Mouse (Mus musculus): ENCODE measurements at regions not wholly inside any gene's neighbourhood (a gene's known extent, or its start where the extent isn't known, plus 50 kb on each side); places are given as distances from the start of the nearest gene placed in this dataset.
A peak's percentile ranks its signal among the peaks of the same experiment; 100 is the strongest.

- no peak for DNase-seq
These were observed 203.7 kb downstream of the Fndc1 start for GRCm38 (mm10) chr17:7623392-7623791.

DNA sequence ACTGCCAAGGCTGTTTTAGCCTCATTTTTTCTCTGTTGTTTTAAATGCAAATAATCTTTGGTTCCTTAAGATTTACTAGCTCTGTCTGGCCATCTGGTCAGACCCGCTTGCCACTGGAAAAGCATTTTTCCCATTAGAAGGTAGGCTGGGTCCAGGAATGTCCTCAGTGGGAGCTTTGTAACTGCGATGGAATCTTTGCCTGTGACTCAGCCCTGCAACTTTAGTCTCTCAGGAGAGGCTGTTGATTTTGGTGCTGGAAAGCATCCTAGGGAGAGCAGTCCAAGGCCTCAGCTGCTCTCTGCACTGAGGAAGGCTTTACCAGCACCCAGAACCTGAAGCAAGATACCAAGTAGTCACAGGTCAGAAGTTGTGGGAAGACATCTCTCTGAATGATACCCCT is 205.8 kb downstream of the Fndc1 start:
- no peak for DNase-seq

DNA sequence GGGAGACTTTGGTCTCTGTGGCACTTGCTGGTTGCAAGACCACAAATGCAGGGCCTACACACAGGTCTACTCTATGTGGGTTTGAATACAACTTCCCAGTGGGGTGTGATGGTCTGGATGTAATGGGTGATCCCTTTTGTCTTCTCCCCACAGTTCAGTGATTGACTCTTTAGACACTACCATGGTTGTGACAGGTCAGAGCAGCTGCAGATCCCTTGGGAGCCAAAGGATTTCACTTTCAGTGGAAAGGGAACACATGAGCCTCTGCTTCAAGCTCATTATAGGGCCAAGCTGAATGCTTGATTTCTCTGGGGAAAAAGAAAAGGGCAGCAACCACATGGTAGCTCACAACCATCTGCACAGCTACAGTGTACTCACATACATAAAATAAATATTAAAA is 206.9 kb downstream of the Fndc1 start:
- no peak for DNase-seq

- no peak for DNase-seq
These were observed 207.5 kb downstream of the Fndc1 start for GRCm38 (mm10) chr17:7619641-7620040.

DNA sequence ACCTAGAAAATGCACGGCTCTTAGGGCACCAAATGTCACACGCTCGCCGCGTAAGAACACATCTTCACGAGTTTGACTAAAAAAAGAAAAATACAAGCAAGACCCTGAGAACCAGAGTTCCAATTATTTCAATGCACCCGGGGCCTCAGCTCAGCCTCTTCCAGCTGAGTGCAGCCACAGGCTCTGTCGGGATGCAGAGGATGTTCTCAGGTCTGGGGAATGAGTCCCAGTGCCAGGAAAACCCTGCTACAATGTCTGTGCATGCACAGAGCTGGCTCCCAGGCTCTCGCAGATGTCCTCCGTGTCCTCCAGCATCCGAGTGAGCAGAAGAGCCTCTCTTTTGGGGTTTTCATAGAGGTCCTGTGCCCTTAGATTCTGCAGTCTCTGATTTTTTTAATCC is 219.1 kb downstream of the Fndc1 start:
- no peak for DNase-seq

GRCm38 (mm10) chr17:7607431-7607830 is 219.7 kb downstream of the Fndc1 start:
- DNase-seq: no peak

DNA sequence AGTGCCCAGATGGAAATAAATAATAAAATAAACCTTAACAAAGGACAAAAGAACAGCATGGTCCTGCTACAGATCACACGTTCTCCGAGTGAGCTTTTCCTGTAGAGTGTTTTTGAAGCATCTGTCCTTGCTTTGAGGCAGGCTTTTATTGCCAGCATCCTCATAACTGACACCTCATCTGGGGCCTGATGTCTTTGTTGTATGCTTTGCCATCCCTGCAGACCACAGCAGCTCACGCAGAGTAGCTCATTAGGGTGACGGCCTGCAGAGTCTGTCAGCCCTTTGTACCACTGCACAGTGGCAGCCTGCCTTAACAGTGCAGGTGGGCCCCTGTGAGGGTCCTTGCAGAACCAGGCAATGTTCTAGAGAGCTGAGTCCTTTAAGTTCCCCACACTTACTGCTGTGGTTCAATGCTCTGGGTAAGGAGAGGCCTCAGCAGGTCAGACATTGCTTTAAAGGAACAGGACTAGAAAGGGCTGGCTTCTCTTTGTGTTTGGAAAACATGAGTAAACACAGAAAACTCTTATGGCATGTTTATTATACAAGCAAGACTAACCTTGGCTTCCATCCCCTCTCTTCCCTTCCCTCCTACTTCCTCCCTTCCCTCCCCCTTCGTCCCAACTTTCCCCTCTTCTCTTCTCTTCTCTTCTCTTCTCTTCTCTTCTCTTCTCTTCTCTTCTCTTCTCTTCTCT is 219.7 kb upstream of the Unc93a2 start:
- no peak for DNase-seq

DNA sequence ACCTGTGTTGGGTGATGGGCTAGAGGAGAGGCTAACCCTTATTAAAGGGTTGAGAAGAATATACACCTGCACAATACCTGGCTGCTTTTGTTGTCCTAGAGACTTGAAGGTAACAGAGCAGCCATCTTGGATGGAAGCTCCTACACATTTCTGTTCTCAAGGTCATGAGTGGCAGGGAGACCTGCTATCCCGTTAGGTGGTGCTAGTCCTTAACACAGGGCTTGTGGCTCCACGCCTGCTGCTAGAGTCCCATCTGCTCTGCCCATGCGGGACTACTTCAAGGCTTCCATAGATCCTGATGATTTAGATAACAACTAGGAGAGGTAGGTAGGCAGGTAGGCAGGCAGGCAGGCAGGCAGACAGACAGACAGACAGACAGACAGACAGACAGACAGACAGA is 218.8 kb upstream of the Unc93a2 start:
- no peak for DNase-seq

GRCm38 (mm10) chr17:7600555-7600954 is 215.3 kb upstream of the Unc93a2 start:
- DNase-seq: peak; percentile 2 to 4

DNA sequence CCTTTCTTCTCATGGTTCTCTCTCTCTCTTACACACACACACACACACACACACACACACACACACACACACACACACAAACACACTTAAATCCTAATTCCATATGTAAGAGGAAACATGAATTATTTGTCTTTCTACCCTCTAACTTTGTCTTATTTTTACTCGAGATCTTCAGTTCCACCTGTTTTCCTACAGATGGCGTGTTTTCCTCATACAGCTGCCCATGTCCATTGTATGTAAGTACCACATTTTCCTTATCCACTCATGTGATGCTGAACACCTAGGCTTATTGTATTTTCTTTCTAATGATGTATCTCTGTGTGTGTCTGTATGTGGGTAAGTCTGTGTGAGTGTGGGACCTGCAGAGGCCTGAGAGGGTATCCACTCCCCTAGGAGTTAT is 212.2 kb upstream of the Unc93a2 start:
- DNase-seq: no peak

DNA sequence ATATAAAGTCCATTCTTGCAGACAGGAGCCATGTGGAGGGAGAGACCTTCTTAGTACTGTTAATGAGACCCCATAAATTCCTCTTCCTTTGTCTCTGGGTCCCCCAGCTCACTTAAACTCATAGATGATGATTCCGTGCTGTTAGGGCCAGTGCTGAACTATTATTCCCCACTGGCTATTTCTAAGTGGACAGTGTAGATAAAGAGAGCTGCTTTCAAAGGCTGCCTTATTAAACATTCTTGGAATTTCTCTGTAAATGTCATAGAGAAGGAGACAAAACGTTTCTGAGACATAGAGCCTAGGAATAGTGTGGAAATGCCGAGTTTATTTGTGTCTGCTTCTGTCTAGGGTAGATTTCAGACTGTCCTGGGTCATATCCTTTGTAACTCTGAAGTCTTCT is 209.5 kb upstream of the Unc93a2 start:
- no peak for DNase-seq

GRCm38 (mm10) chr17:7592491-7592890 is 207.2 kb upstream of the Unc93a2 start:
- no peak for DNase-seq

GRCm38 (mm10) chr17:7582866-7583398 is 197.7 kb upstream of the Unc93a2 start:
- DNase-seq: no peak

DNA sequence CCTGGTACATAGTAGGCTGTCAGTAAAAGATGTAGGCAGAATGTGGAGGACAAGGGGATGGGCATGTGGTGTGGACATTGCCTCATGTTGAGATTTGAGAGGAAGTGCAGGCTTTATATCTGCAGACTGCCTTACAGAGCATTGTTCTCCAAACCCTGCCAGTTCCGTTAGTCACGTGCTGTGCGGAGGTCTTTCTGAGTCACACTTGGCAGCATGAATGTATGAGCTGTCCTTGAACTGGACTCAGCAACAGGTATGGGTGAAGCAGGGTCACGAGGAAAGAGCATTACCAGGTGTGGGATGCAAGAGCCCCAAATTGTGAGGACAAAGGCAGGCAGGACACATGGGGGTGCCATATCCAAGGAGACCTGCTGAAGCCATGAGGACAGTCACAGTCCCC is 193.8 kb upstream of the Unc93a2 start:
- DNase-seq: no peak

DNA sequence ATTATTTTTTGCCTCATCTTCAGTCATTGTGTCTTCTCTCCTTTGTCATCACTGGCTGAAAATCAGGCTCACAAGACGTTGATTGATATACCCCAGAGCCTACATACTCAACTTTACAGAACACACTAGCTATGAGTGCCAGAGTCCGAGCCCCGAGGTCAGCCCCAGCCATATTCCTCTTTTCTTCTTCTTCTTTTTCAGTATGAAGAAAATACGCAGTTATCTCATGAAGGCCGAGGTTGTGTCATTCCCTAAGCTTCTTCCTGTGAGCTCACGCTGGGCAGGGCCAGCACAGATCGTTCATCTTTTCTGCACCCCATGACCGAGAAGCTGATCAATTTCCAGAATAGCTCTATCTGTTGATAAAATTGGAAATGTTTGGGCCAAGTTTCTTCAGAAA is 192.7 kb upstream of the Unc93a2 start:
- DNase-seq: no peak

DNA sequence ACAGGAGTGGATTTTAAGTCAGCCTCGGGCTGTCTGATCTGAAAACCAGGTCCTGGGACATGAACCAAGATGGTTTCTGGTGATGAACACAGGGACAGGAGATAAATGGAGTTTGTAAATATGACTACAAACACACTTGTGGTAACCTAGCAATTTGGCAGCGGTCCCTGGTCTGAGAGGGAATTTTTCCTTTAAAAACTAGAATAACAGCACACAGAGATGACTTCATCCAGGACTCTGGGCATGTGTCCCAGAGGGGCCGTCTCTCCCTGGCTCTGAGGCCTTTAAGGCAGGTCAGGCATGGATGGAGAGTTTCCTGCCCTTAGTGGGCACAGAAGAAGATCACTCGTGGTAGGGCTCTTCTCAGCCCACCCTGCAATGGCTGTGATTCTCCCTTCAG is 192.0 kb upstream of the Unc93a2 start:
- no peak for DNase-seq

GRCm38 (mm10) chr17:7571481-7571880 is 186.2 kb upstream of the Unc93a2 start:
- DNase-seq: no peak

DNA sequence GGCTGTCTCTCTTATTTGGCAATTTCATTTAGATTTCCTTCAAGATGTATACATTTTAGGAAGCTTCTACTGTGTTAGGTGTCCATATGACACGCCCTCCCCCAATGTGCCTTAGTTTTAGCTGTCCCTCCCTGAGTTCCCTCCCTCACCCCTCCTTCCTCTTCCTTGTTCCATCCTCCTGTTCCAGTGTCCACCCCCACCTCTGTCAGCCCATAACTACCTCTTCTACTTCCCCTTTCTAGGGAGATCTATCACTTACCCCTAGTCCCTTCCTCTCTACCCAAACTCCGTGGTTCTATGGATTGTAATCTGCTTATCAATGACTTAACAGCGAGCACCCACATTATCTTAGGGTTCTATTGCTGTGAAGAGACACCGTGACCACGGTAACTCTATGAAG is 183.2 kb upstream of the Unc93a2 start:
- DNase-seq: no peak

DNA sequence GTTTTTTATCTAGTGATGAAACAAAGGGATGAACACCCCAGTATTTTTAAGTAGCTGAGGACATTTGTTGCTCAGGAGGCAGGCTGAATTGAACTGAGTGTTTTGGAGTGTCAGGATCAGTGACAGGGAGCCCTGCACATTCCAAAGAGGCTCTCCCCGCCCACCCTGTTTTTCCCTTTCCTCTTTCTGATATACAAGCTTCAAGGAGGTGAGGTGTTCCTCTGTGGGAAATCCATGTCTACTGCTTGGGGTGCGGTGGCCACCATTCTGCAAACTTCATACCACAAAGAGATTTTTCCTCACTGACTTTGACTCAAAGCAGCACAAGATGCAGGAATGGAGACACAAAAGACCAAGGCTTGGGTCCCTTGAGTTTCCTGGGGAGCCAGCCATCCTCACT is 180.5 kb upstream of the Unc93a2 start:
- DNase-seq: no peak

DNA sequence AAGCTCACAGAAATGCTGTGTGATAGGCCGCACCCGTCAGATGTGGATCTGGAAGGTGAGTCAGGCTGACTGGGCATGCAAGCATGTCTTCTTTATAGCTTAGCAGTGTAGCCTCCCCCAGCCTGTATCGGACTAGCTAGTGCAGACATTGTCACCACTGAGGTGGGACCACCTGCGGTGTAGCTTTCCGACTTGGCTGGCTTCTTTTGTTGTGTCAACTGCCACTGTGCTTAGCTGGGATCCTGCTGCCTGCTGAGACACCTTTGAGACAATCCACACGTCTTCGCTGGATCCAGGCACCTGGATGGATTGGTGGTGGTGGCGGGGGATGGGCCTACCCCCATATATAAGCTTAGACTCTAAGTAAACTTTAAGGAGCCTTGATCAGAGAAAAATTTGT is 177.7 kb upstream of the Unc93a2 start:
- no peak for DNase-seq

DNA sequence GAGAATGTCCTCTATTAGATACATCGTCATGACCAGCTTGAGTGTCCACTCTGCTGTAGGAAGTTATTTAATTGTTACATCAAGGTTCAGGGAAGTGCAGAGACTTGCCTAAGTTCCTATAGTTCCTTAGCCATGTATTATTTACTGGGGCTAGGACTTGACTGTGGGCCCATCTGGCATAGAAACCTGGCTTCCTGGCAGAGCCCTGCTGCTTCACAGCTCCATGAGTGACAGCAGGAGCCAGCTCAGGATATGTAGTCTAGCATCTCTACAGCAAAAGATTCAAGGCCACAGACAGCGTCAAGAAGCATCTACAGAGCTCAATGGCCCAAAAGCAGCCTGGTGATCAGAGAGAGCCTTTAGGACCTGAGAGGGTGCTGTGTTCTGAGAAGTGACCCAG is 163.2 kb upstream of the Unc93a2 start:
- DNase-seq: no peak

DNA sequence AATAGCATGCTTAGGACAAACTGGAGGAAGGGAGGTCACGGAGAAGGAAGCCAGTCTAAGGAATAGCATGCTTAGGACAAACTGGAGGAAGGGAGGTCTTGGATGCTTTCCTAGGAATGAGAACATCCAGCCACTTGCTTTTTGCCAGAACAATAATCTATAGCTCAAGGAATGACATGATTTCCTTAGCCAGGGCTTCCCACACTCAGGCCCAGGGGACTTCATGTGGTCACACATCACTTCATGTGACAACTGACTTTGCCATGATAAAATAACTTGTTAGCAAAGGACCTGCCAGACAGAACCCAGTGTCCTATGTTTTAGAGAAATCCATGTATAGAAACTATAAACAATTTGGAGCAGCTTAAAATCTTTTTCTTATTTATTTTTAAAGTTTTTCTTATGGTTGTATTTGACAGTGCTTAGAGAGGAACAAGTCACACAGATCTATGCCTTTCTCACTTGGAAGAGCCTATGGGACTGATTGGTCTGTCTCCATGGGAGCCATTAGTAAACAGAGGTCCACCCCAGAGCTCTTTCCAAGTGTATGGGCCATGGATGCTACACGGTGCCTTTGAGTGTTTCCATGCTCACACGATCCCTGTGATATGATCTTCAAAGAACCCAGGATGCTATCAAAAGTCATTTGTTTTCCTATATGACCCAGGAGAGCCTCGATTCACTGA is 153.3 kb upstream of the Unc93a2 start:
- no peak for DNase-seq

GRCm38 (mm10) chr17:7537618-7538266 is 152.5 kb upstream of the Unc93a2 start:
- no peak for DNase-seq

GRCm38 (mm10) chr17:7537210-7537609 is 151.9 kb upstream of the Unc93a2 start:
- DNase-seq: no peak

Data from kidney, adult 8-10 months (tissue).